Mouse (Mus musculus): ENCODE measurements at regions not wholly inside any gene's neighbourhood (a gene's known extent, or its start where the extent isn't known, plus 50 kb on each side); places are given as distances from the start of the nearest gene placed in this dataset.
A peak's percentile ranks its signal among the peaks of the same experiment; 100 is the strongest.

DNA sequence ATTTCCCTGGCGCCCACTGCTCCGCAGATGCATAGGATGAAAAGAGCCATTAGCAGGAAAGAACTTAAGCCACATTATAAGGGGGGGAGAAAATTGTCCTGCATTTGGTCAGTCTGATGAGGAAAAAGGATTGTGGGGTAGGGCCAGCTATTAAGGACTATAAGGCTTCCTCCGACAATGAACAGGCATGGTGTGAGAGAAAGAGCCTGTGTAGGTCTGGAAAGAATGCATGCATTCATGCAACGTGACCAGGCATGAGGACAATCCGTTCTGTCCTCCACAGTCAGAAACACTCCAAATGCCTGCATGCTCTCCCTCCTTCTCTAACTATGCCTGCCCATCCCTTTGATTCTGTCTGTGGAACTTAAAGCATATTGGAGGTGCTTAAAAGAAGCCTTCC lies 550.8 kb downstream of the Bcl11a start:
- DNase-seq, result no peak

- no peak for DNase-seq
Measured at GRCm38 (mm10) chr11:24629431-24629830, 551.6 kb downstream of the Bcl11a start.

DNA sequence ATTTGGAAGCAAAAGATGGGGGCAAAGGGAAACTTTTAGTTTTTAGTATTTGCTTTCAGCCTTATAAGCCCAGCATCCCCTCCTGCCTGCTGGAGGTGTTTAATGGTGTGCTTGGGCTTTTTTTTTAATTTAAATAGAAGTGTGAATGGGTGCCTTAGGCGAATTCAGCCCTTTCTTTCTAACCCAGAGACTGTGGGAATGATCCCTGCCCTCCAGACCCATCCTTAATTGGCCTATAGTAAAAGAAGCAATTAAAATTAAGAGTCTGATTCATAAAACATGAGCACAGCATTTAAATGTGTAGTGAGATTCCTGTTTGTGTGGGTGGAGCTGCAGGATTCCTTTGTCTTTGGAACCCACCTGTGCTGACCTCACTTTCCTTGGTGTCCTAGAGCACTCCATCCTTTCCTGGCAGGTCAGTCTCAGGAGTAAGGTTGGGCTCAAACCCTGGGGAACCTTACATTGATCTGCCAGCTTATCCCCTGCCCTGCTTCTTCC lies 552.6 kb downstream of the Bcl11a start:
- no peak for DNase-seq

- DNase-seq, result no peak
Measured at GRCm38 (mm10) chr11:24631651-24632050, 553.8 kb downstream of the Bcl11a start.

DNA sequence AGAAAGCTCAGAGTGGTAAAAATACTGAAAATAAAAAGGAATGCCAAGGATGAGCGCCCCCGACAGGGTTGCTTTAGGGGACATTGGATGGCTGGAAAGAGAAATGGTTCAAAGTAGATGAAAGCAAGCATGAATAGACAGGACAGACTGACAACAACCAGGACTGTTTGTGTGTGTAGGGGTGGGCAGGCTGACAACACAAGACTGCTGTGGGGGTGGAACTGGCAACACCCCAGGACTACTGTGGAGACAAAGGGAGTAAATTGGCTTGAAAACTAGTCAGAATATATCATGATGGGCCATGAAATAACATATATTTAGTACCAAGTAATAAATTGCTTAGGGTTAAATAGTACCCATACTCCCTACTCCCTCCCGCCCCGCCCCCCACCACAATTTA lies 558.9 kb downstream of the Bcl11a start:
- no peak for DNase-seq

DNA sequence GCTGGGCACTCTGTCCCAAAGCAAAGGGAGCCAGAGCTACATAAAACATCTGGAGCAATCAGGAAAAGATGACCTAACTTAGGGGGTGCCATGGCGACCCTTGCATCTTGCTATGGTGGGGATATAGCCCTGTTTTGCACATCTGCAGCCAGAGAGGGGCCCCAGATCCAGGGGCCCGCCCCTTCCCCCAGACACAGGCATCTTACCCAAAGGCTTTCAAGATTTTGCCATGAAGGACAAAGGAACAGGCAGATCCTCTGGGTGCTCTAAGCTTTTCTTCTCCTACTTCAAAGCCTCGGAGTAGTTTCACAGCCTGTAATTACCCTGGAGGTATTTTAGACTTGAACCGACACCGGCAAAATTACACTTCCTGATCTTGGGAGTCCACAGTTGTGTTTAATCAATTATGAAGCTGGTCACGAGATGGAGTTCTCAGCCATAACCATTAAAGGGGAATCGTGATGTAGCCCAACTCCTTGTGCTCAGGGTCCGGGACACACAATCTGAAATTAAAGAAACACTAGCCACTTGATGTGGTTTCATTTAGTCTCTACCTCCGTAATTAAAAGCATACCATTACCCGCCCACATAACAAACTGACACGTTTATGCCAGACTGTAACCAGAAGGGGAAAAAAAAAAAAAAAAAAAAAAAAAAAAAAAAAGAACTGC lies 565.7 kb downstream of the Bcl11a start:
- no peak for DNase-seq

GRCm38 (mm10) chr11:24652852-24653251 lies 575.0 kb downstream of the Bcl11a start:
- no peak for DNase-seq

DNA sequence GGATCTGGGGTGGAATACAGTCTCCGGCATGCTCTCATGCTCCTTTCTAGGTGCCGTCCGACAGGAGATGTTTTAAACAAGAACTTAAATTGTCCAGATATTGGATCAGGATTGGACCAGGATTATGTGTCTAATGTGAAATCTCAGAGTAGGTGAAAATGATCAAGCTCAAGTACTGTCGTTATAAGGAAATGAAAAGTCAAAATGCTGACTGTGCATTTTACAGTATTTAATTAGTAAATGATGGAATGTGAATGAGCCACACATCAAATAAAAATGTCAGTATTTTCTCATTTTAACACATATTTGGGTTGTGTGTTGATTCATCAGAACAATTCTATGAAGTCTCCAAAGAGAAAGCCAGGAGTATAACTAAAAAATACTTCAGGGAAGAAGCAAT lies 586.2 kb downstream of the Bcl11a start:
- DNase-seq, result no peak

GRCm38 (mm10) chr11:24665310-24665709 lies 587.5 kb downstream of the Bcl11a start:
- no peak for DNase-seq

- no peak for DNase-seq
Measured at GRCm38 (mm10) chr11:24671662-24672061, 593.8 kb downstream of the Bcl11a start.

DNA sequence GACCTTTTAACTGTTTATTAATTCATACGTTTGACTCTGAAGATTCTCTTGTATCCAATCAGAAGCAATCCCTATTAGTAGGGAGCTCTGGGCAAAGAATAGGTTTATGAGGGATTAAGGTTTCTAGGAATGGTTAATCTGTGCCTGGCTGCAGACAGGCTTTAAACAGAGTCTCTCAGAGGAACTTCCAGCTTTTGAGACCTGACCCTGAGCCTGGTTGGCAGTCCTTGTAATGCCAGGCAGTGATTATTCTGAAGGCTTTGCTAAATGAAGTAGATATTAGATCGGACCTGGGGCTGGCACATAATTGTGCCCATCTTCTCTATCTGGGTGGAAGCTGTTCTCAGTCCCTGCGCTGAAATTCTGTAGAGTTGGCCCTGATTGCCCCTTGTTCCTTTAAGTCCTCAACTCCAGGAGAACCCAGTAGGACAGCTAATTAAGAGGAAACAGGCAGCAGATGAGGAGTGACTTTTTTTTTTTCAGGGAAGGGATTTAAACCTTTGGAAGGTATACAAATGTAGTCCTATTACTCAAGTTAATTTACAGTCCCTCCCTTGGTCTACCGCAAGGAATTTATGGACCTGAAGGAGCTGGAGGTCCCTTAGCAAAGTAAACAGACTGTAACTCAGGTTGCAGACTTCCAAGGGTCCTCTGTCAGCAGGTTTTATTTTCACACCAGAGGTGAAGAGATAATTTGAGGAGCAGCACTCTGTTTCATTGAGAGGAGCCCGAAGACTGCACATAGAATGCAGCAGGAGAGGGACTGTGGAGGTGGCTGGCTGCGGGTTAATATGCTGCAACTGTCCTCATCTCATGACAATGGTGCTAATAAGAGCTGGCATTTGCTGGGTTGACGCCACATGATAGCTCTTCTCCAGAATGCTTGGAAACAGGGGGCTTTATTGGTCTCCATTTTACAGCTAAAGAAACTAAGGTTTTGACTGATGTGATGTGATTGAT lies 595.7 kb downstream of the Bcl11a start:
- no peak for DNase-seq

DNA sequence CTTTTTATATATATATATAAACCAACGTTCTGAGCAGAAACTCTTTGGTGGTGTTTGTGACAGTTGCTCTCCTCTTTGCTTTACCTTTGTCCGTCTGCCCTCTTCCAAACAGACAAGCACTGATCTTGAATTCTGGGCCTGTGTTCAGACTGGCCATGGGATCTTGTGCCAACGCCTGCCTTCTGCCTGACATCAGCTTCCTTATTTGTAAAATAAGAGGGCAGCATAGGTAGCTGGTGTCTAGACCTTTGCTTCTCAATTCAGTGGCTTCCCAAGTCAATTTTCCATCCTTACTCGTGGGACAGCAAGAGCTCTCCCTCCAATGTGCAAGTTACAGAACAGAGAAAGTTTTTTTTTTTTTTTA lies 596.3 kb downstream of the Bcl11a start:
- no peak for DNase-seq

GRCm38 (mm10) chr11:24677016-24677415 lies 599.2 kb downstream of the Bcl11a start:
- no peak for DNase-seq

DNA sequence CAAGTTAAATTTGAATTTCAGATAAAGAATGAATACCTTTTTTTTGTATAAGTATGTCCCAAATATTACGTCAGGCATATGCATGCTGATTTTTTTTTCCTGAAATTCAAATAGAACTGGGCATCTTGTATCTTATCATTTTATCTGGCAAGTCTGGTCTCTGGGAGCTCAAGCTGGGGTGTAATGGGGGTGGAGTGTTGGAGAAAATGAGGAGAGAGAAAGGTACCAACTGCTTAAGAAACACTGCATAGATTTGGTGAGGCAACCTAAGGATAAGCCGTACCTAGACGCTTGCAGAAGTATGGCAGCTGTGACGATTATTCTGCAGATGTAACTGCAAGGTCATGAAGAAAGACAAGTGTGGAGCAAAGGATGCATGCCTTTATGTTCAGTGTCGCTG lies 601.7 kb downstream of the Bcl11a start:
- DNase-seq, result no peak

DNA sequence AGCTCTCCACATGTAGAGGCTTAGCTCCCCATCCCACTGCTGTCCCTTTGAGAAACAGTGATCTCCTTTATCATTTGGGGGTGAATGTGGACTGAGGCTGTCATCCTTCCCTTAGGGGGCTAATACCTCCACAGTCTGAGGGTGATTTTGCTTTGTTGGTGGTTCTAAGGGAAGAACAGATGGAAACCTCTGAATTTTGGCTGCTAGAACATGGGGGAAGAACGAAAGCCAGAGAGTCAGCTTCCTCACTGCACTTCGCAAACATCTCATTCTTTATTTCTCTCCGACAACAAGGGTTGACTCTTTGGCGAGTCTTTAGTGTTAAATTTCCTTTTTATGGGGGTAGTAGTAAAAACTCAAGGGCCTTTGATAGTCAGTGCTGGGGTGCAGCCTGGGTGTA lies 604.6 kb downstream of the Bcl11a start:
- DNase-seq, result no peak

- no peak for DNase-seq
Measured at GRCm38 (mm10) chr11:24685545-24686467, 608.0 kb downstream of the Bcl11a start.

DNA sequence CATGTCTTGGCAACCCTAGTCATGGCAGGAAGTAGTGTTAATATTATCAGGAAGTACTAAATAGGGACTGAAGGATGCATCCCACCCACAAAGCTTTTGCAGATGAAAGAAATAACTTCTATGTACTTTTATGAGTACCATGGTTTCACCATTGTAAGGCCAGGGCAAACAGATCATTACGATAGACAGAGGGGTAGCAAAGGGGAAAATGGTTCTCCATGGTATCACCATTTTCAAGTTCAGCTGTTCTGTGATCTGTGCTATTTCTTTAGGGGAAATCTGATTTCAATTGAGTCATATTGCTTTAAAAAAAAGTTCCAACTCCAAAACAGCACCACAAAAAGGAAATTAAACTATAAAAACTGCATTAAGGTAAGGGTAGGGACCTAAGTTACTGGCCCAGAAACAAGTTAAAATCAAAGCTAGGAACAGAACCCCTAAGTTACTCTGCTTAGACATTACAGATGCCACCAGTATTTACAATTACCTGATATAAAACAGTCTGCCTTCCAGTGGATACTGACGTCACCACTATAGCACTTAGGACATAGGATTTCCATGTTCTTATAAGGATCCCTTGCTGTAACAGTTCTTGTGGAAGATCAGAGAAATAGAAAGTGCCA lies 610.4 kb downstream of the Bcl11a start:
- DNase-seq, result no peak

DNA sequence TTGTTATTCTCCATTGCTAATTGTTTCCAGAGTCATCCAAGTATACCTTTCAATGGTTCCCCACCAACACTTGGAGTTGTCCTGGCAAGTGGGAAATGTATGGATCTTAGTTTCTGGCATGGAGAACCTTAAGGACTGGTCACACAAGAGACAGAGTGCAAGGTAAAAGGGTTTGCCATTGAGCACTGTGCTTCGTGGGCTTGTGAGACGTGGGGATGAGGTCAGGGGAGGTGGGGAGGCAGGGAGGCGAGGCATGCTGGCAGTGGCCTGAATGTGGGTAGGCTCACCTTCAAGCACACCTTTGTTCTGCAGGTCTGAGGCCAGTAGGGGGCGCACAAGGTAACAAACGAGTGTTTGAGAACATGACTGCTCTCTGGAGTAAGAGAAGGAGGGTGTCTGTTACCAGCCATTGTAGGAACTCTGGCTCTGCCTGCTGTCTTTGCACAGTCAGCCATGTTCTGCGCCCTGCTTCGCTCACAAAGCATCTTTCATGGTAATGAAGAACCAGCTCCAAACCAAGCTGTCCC lies 612.0 kb downstream of the Bcl11a start:
- DNase-seq, result peak; percentile 35

GRCm38 (mm10) chr11:24693926-24694325 lies 616.1 kb downstream of the Bcl11a start:
- DNase-seq, result no peak

DNA sequence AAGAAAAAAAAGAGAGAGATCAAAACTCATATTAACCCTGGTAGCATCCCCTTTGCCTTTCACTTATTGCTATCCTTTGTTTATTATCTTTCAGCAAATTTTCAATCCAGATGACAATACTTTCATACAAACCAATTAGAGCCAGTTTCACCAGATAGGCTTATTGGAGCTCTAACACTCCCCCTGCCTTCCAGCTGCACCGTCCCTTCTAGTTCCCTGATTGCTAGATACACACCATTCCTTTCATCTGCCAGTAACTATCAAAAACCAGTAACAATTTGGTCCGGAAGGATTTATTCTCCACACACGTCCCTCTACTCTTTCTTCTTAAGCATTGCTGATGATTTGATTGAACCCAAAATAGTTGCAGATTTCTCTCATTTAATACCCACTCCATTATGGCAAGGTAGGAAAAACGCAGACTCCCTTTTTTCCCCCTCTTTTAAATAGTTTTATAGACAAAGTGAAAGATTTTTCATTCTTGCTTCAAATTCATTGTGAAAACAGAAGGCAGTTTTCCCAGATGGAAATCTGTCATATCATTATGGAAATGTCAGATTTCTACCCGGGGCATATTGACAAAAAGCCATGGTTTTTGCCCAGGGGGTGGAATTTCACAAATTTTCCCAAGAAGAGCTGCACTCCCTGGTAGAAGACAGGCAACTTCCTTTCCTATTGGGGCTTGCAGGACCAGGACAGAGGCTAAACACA lies 617.3 kb downstream of the Bcl11a start:
- no peak for DNase-seq

- DNase-seq, result no peak
Measured at GRCm38 (mm10) chr11:24696561-24696960, 618.7 kb downstream of the Bcl11a start.

- DNase-seq, result no peak
Measured at GRCm38 (mm10) chr11:24708790-24709189, 630.9 kb downstream of the Bcl11a start.

Data from lung, postnatal 10 days (tissue).